Mouse (Mus musculus): ENCODE measurements around the gene Mnt.
"Not testable (repeated sequence)": the region's sequence is repeated elsewhere in the genome, so short reads cannot be mapped to it uniquely, and the experiment has no call there.

Gene Mnt

GRCm38 (mm10) chr11:74830256-74831161 lies at the start of gene Mnt:
Mnt (plus strand) TSS chr11:74830920.
- DNase-seq (ENCODE audit: low spot score): peak; percentile 97

DNA sequence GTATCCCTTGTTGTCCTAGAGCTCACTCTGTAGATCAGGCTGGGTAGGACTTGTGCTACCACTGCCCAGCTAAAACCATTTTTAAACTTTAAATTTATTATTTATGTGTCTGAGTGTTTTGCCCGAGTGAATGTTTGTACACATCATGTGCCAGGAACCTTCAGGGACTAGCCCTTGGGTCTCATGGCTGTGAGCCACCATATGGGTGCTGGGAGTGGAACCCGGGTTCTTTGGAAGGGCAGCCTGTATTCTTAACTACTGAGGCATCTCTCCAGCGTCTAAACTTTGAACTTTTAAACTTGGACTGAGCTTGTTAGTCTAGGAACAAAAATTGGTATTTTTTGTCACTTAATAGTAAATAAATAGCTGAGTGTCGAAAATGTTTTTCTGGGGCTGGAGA lies 37.8 kb upstream of the Mnt start:
- no peak for DNase-seq (ENCODE audit: low spot score)

DNA sequence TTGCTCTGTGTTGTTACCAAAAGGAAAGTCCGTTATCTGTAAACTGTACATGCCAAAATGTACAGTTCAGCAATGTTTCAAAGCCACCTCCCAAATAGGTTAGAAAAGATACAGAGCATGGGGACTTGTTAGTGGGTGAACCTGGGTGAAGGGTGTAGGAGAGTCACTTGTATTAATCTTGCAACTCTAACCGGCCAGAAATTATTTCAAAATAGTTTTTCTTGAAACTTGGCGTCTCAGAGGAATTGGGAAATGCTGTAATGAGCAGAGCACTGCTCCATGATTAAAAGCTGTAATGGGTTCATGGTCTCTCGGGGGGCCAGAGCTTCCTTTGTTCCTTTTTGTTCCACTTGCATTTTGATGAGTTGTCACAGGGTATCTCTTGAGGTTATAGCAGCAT lies 30.1 kb upstream of the Mnt start:
- DNase-seq (ENCODE audit: low spot score): no peak

DNA sequence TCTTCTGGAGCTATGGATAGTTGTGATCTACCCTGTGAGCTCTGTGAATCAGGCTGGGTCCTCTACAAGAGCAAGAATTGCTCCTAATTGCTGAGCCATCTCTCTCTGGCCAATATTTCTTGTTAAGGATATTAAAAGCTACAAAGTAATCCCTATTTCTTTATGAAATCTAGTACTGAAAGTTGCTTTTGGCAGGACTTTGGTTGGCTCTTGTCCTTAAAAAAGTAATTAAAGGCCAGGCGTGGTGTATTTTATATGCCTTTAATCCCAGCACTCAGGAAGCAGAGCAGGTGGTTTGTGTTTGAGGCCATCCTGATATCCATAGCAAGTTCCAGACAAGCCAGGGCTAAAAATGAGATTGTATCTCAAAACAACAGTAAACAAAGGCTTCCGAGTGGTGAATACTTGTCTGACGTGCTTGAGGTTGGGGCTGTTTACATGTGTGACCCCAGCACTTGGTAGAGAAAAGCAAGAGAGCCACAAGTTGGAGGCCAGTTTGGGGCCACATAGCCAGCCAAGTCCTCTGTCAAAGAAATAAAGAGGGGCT lies 26.6 kb upstream of the Mnt start:
- no peak for DNase-seq (ENCODE audit: low spot score)

- DNase-seq (ENCODE audit: low spot score): no peak
These were observed 23.4 kb upstream of the Mnt start for GRCm38 (mm10) chr11:74807246-74807882.

DNA sequence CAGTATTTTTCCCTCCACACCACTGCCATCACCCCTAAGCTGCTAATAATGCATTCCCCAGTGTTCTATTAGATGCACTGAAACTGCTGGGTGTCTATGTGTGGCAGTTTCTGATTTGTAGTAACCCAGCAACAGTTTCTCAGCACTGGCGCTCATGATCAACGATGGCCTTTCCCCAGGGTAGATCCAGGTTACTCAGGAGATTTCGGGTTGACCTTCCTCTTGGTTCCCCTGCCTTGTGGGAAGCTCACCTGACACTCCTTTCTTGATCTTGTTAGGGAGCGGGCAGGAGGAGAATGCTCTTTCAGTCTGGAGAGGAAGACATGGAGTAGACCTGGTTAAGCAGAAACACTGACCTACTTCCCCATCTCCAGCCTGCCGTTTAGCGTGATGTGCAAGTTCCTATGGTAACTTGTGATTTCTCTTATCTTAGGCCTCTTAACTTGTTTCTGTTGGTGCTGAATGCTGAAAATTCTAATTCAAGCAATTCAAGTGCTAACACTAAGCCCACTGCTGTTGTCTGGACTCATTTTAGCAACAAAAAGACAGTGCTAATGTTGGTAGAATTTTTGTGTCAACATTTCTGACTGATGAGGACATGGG lies 22.4 kb upstream of the Mnt start:
- DNase-seq (ENCODE audit: low spot score): no peak

- DNase-seq (ENCODE audit: low spot score): no peak
These were observed 20.6 kb upstream of the Mnt start for GRCm38 (mm10) chr11:74810134-74810533.

GRCm38 (mm10) chr11:74811027-74811426 lies 19.7 kb upstream of the Mnt start:
- not testable (repeated sequence) for DNase-seq (ENCODE audit: low spot score)

DNA sequence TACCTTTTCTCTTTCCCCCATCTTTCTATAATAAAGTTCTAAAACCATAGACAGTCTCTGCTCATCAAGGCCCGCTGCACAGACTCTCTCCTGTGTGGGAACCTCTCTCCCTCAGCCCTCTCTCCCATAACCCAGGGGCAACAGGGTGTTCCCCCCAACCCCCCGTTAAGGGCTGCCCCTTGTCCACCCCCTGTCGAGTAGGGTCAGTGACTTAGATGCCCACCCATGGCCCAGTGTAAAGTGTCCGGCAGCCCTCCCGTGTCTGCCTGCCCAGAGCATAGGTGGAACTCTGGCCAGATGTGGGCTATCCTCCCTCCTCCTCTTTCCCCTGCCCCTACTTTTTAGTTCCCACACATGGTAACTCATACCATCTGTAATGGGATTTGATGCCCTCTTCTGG lies 19.2 kb upstream of the Mnt start:
- DNase-seq (ENCODE audit: low spot score): no peak

GRCm38 (mm10) chr11:74815795-74816194 lies 14.9 kb upstream of the Mnt start:
- no peak for DNase-seq (ENCODE audit: low spot score)

DNA sequence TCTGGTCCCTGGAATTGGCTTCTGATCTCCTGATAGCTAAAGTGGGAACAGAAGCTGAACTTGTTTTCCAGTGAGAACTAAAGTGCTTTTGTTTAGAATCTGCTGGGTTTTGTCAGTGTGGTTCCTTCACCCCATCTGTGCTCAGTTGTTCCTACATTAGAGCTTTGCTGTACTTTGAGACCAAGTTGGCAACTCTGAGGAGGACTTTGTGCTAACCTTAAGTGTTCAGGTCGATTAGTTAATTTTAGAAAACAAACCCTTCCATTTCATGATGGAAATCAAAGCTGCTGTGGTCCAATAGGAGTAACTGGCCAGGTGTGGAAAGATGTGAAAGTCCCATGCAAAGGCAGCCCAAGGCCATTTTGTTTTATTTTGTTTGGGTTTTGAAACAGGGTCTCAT lies 9.8 kb upstream of the Mnt start:
- no peak for DNase-seq (ENCODE audit: low spot score)

DNA sequence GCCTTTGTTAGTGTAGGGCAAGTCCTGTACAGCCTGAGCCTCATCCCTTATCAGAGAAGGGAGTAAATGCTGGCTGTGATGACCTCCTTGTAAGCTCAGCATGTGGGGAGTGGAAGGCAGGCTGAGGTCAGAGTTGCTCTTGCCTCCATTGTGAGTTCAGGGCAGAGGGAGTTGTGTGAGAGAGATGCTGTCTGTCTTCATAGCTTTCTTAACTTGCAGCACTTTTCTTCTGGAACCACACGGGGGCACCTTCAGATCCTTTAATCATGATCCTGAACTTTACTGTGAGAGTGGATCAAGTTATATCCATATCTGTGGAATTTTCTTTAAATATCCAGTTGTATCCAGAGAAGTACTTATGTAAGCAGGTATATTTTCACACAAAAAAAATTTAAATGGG lies 9.3 kb upstream of the Mnt start:
- no peak for DNase-seq (ENCODE audit: low spot score)

- no peak for DNase-seq (ENCODE audit: low spot score)
These were observed 7.8 kb upstream of the Mnt start for GRCm38 (mm10) chr11:74822746-74823440.

GRCm38 (mm10) chr11:74826151-74826550 lies 4.6 kb upstream of the Mnt start:
- no peak for DNase-seq (ENCODE audit: low spot score)

DNA sequence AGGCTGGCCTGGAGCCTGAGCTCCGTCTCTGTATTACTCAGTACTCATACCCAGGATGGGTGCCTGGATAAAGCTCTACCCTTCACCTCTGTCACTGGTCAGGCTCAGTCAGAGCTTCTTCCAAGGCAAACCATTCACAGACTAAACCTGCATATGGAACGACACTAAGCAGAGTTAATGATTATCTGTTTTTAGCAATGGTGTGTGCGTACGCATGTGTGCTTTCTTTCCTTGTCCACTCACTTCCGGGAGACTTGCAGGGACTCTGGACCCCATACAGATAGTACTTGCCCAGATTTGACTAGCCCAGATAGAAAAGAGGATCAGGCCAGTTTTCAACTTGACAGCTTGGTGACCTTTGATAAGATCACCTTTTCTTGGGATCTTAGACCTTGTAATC lies 4.0 kb upstream of the Mnt start:
- DNase-seq (ENCODE audit: low spot score): no peak

DNA sequence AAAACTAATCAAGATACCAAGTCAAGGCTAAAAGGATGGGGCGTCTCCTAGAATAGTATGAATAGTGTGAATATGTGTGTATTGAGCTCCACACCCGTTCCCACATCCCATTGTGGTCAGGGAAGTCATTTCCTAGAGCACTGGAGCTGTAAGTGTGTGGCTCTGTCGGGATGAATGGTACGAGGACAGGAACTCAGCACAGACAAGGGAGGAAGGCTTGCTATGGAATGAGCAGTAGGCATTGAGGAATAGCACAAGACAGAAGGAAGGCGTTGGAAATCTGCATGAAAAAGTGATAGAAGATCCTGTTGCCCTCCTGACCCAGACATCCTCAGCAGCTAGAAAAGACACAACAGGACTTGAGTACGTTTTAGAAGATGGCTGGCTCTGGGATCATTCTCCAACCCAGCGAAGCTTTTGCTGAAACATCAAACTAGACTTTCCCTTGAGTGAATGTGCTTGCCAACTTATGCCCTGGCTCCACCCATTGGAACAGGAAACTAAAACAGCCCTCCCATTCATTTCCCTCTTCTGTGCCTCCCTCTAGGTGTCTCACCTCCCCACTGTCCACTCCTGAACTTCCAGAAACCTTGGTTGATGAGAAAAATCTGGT lies 2.8 kb upstream of the Mnt start:
- no peak for DNase-seq (ENCODE audit: low spot score)

- DNase-seq (ENCODE audit: low spot score): no peak
These were observed 2.3 kb upstream of the Mnt start for GRCm38 (mm10) chr11:74828404-74828931.

GRCm38 (mm10) chr11:74828965-74829550 lies 1.7 kb upstream of the Mnt start:
- no peak for DNase-seq (ENCODE audit: low spot score)

DNA sequence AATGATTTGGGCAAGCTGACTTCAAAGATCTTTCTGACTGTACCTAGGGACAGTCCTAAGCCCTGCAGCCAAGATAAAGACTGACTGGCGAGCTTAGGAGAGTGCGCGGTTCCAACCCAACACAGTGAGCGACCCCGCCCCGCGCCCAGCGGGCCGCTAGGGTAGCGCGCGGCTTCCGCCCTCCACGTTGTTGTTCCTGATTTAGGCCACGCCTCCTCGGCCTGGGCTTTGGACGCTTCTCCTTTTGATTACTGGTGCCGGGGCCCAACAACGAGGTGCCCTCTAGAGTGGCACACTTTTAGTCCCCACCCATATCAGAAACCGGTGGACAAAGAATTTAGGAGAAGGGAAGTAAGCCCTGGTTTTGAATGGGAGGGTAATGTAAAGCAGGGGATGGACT lies 908 bp upstream of the Mnt start:
- no peak for DNase-seq (ENCODE audit: low spot score)

DNA sequence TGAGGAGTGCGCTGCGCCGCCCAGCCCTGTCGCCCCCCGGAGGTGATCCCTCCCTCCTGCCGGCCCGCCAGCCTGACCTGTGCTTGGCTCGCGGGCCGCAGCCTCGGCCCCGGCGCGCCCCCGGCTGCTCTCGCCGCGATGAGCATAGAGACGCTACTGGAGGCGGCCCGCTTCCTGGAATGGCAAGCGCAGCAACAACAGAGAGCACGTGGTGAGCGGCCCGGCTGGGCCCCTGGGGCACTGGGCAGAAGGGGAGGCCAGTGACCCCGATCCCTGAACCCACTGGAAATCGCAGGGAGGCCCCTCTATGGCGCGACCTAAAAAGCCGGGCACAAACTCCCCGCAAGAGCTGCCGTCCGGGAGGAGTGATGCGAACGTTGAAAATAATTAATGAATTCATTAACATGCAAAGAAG lies 478 bp downstream of the Mnt start:
- DNase-seq (ENCODE audit: low spot score): no peak

Measured in ovary, postnatal 10 days (tissue).